Mouse (Mus musculus) heart, embryonic 12.5 days (tissue): ENCODE results near the gene Tenm1. TPM values are rescaled to one million over a fixed set of nuclear protein-coding genes. Genes with fewer than 3 reads are reported as not detected.

ENCODE experiments used
- ATAC-seq: fragments of 200-750 bp; cut with Nextera tagmentation; 2 replicates; pipeline ENCODE4 v1.8.0; 2017; ENCODE audit warnings: moderate TSS enrichment, moderate library complexity; ENCODE audit not compliant: insufficient number of reproducible peaks, low FRiP score
- H3K27ac ChIP-seq: fragments of 300-500 bp; sonication (generic); 2 replicates; pipeline ENCODE4 v1.5.1; 2016; ENCODE audit warnings: mild to moderate bottlenecking, moderate library complexity; ENCODE audit not compliant: poor library complexity, severe bottlenecking
- H3K27me3 ChIP-seq: fragments of 300-500 bp; sonication (generic); replicated peaks from 2 replicates; pipeline ENCODE4 v1.6.1; 2016; ENCODE audit warnings: mild to moderate bottlenecking, moderate library complexity
- H3K36me3 ChIP-seq: fragments of 300-500 bp; sonication (generic); 2 replicates; pipeline ENCODE4 v1.6.1; 2016; ENCODE audit warnings: mild to moderate bottlenecking, moderate library complexity
- H3K4me1 ChIP-seq: fragments of 300-500 bp; sonication (generic); replicated peaks from 2 replicates; pipeline ENCODE4 v1.6.1; 2016; ENCODE audit warnings: mild to moderate bottlenecking
- H3K4me2 ChIP-seq: fragments of 300-500 bp; sonication (generic); 2 replicates; pipeline ENCODE4 v1.6.1; 2016; ENCODE audit warnings: mild to moderate bottlenecking, moderate library complexity
- H3K4me3 ChIP-seq: fragments of 300-500 bp; sonication (generic); 2 replicates; pipeline ENCODE4 v1.5.1; 2016; ENCODE audit warnings: mild to moderate bottlenecking
- H3K9ac ChIP-seq: fragments of 300-500 bp; sonication (generic); 2 replicates; pipeline ENCODE4 v1.6.1; 2016; ENCODE audit warnings: mild to moderate bottlenecking, moderate library complexity
- H3K9me3 ChIP-seq: fragments of 300-500 bp; sonication (generic); replicated peaks from 2 replicates; pipeline ENCODE4 v1.6.1; 2016; ENCODE audit warnings: mild to moderate bottlenecking, moderate library complexity
- WGBS: fragments of 180-500 bp; shearing (Covaris S2); methylation state at CpG from one replicate; pipeline ENCODE4 v1.1.7; 2016; 5-methylcytosine and 5-hydroxymethylcytosine counted together
- polyA plus RNA-seq: library from polyadenylated mRNA; unstranded; fragments of >200 nt; fragmentation: Nextera tagmentation; extraction: Ambion mirVana; gene quantifications from 2 replicates; pipeline ENCODE4 v1.2.1, GENCODE M21; 2016

Tenm1 gene
- polyA plus RNA-seq, 1 experiment from 2014 or later, result 0.06 TPM

- H3K4me3 ChIP-seq, result no peak overlapping the region
- H3K27me3 ChIP-seq, result no peaks in the 10 kb centered on the region
- H3K4me1 ChIP-seq, result no peaks in the 10 kb centered on the region
- no peaks in the 10 kb centered on the region for H3K9me3 ChIP-seq
- H3K27ac ChIP-seq, result no peak overlapping the region
- H3K36me3 ChIP-seq, result no peaks in the 10 kb centered on the region
- no peak overlapping the region for H3K9ac ChIP-seq
- ATAC-seq, result no peak
- H3K4me2 ChIP-seq, result no peak overlapping the region
- WGBS, result 67% methylated on average over 3 of the region's 3 CpGs
Observed at GRCm38 (mm10) chrX:43317801-43318520, 111.0 kb downstream of the Tenm1 start.

- Histone ChIP-seq H3K36me3 (no peaks in the 10 kb centered on the region), H3K9me3 (no peaks in the 10 kb centered on the region), H3K4me2 (no peak overlapping the region), H3K27ac (no peak overlapping the region), H3K4me1 (no peaks in the 10 kb centered on the region), H3K9ac (no peak overlapping the region), H3K27me3 (no peaks in the 10 kb centered on the region), H3K4me3 (no peak overlapping the region)
- WGBS, result 62% methylated on average over 4 of the region's 4 CpGs
- no peak for ATAC-seq
Observed at GRCm38 (mm10) chrX:43235844-43236243, 193.1 kb downstream of the Tenm1 start.

- Histone ChIP-seq H3K9me3 (no peaks in the 10 kb centered on the region), H3K27ac (no peak overlapping the region), H3K36me3 (no peaks in the 10 kb centered on the region), H3K4me1 (no peaks in the 10 kb centered on the region), H3K27me3 (no peaks in the 10 kb centered on the region), H3K4me3 (no peak overlapping the region), H3K9ac (no peak overlapping the region), H3K4me2 (no peak overlapping the region)
- ATAC-seq, result no peak
- WGBS, result 76% methylated on average over 3 of the region's 3 CpGs
Observed at GRCm38 (mm10) chrX:43205003-43205402, 223.9 kb downstream of the Tenm1 start.

- ATAC-seq, result no peak
- Histone ChIP-seq H3K4me3 (no peak overlapping the region), H3K4me2 (no peak overlapping the region), H3K4me1 (no peaks in the 10 kb centered on the region), H3K9me3 (no peaks in the 10 kb centered on the region), H3K27ac (no peak overlapping the region), H3K27me3 (no peaks in the 10 kb centered on the region), H3K36me3 (no peaks in the 10 kb centered on the region), H3K9ac (no peak overlapping the region)
- 71% methylated on average over 5 of the region's 5 CpGs for WGBS
Observed at GRCm38 (mm10) chrX:43202249-43202783, 226.6 kb downstream of the Tenm1 start.

- Histone ChIP-seq H3K9ac (no peak overlapping the region), H3K27me3 (no peaks in the 10 kb centered on the region), H3K9me3 (no peaks in the 10 kb centered on the region), H3K4me1 (no peaks in the 10 kb centered on the region), H3K4me3 (no peak overlapping the region), H3K36me3 (no peaks in the 10 kb centered on the region), H3K27ac (no peak overlapping the region), H3K4me2 (no peak overlapping the region)
- WGBS, result 50% methylated on average over 1 of the region's 1 CpGs
- no peak for ATAC-seq
Observed at GRCm38 (mm10) chrX:43182975-43183374, 246.0 kb downstream of the Tenm1 start.

- no peaks in the 10 kb centered on the region for H3K36me3 ChIP-seq
- no peaks in the 10 kb centered on the region for H3K27me3 ChIP-seq
- H3K4me2 ChIP-seq, result no peak overlapping the region
- no peak for ATAC-seq
- H3K27ac ChIP-seq, result no peak overlapping the region
- no peak overlapping the region for H3K9ac ChIP-seq
- H3K4me3 ChIP-seq, result no peak overlapping the region
- H3K4me1 ChIP-seq, result no peaks in the 10 kb centered on the region
- H3K9me3 ChIP-seq, result no peaks in the 10 kb centered on the region
- 73% methylated on average over 3 of the region's 3 CpGs for WGBS
Observed at GRCm38 (mm10) chrX:43151561-43151960, 277.4 kb downstream of the Tenm1 start.

- Histone ChIP-seq H3K4me2 (no peak overlapping the region), H3K9me3 (no peaks in the 10 kb centered on the region), H3K27me3 (no peaks in the 10 kb centered on the region), H3K4me3 (no peak overlapping the region), H3K9ac (no peak overlapping the region), H3K27ac (no peak overlapping the region), H3K4me1 (no peaks in the 10 kb centered on the region), H3K36me3 (no peaks in the 10 kb centered on the region)
- WGBS, result 61% methylated on average over 2 of the region's 2 CpGs
- ATAC-seq, result no peak
Observed at GRCm38 (mm10) chrX:43129696-43130095, 299.2 kb downstream of the Tenm1 start.

GRCm38 (mm10) chrX:43122491-43122890 is 306.4 kb downstream of the Tenm1 start:
- Histone ChIP-seq H3K36me3 (no peaks in the 10 kb centered on the region), H3K9me3 (no peaks in the 10 kb centered on the region), H3K9ac (no peak overlapping the region), H3K27ac (no peak overlapping the region), H3K4me3 (no peak overlapping the region), H3K27me3 (no peaks in the 10 kb centered on the region), H3K4me1 (no peaks in the 10 kb centered on the region), H3K4me2 (no peak overlapping the region)
- WGBS, result 58% methylated on average over 1 of the region's 1 CpGs
- no peak for ATAC-seq

GRCm38 (mm10) chrX:43122001-43122400 is 306.9 kb downstream of the Tenm1 start:
- H3K9me3 ChIP-seq, result no peaks in the 10 kb centered on the region
- H3K9ac ChIP-seq, result no peak overlapping the region
- H3K27me3 ChIP-seq, result no peaks in the 10 kb centered on the region
- H3K4me1 ChIP-seq, result no peaks in the 10 kb centered on the region
- no peaks in the 10 kb centered on the region for H3K36me3 ChIP-seq
- H3K4me3 ChIP-seq, result no peak overlapping the region
- H3K4me2 ChIP-seq, result no peak overlapping the region
- no peak overlapping the region for H3K27ac ChIP-seq
- no peak for ATAC-seq
- WGBS, result 65% methylated on average over 1 of the region's 1 CpGs

- no peak overlapping the region for H3K4me3 ChIP-seq
- no peaks in the 10 kb centered on the region for H3K36me3 ChIP-seq
- no peak overlapping the region for H3K9ac ChIP-seq
- no peak overlapping the region for H3K4me2 ChIP-seq
- H3K4me1 ChIP-seq, result no peaks in the 10 kb centered on the region
- WGBS, result 82% methylated on average over 2 of the region's 2 CpGs
- no peaks in the 10 kb centered on the region for H3K9me3 ChIP-seq
- no peaks in the 10 kb centered on the region for H3K27me3 ChIP-seq
- no peak for ATAC-seq
- no peak overlapping the region for H3K27ac ChIP-seq
Observed at GRCm38 (mm10) chrX:42986100-42986499, 442.8 kb downstream of the Tenm1 start.

- 0% methylated on average over 1 of the region's 1 CpGs for WGBS
- H3K9ac ChIP-seq, result no peak overlapping the region
- H3K36me3 ChIP-seq, result no peaks in the 10 kb centered on the region
- no peak overlapping the region for H3K4me3 ChIP-seq
- H3K9me3 ChIP-seq, result no peaks in the 10 kb centered on the region
- H3K27me3 ChIP-seq, result no peaks in the 10 kb centered on the region
- no peak overlapping the region for H3K27ac ChIP-seq
- no peaks in the 10 kb centered on the region for H3K4me1 ChIP-seq
- no peak overlapping the region for H3K4me2 ChIP-seq
- no peak for ATAC-seq
Observed at GRCm38 (mm10) chrX:42973562-42973961, 455.4 kb downstream of the Tenm1 start.

GRCm38 (mm10) chrX:42967611-42968010 is 461.3 kb downstream of the Tenm1 start:
- H3K9me3 ChIP-seq, result no peaks in the 10 kb centered on the region

More at GRCm38 (mm10) chrX:42967611-42968010, 461.3 kb downstream of the Tenm1 start:
- Histone ChIP-seq H3K36me3 (no peaks in the 10 kb centered on the region), H3K4me3 (no peak overlapping the region), H3K4me1 (no peaks in the 10 kb centered on the region), H3K27me3 (no peaks in the 10 kb centered on the region), H3K4me2 (no peak overlapping the region), H3K27ac (no peak overlapping the region), H3K9ac (no peak overlapping the region)
- 71% methylated on average over 5 of the region's 5 CpGs for WGBS
- no peak for ATAC-seq
